Mouse (Mus musculus): ENCODE results near the gene Rad9b. TPM values are rescaled to one million over a fixed set of nuclear protein-coding genes. Genes with fewer than 3 reads are reported as not detected.

Rad9b gene
- polyA plus RNA-seq, 1 experiment from 2014 or later = 10.9 TPM

GRCm38 (mm10) chr5:122391178-122391785, 37.2 kb upstream of the Rad9b start:
- no peak for ATAC-seq (ENCODE audit: insufficient number of reproducible peaks, low FRiP score, low TSS enrichment, low read depth)
- peak overlapping the region; percentile 65; the same call in 1 of the 2 replicates for H3K4me2 ChIP-seq

GRCm38 (mm10) chr5:122390671-122391070, 36.6 kb upstream of the Rad9b start:
- H3K36me3 ChIP-seq = 0 out of 2 replicates have a peak, but pooled peaks cover 6% of the 10 kb centered on the region
- H3K4me3 ChIP-seq = no peak overlapping the region
- H3K9ac ChIP-seq = no peak overlapping the region
- no peaks in the 10 kb centered on the region for H3K27me3 ChIP-seq
- H3K27ac ChIP-seq = no peak overlapping the region
- no peak overlapping the region for H3K4me2 ChIP-seq
- H3K4me1 ChIP-seq = peaks cover 14% of the 10 kb centered on the region
- no peaks in the 10 kb centered on the region for H3K9me3 ChIP-seq
- ATAC-seq (ENCODE audit: insufficient number of reproducible peaks, low FRiP score, low TSS enrichment, low read depth) = no peak

More at GRCm38 (mm10) chr5:122391178-122391785, 37.2 kb upstream of the Rad9b start:
- no peak overlapping the region for H3K27ac ChIP-seq
- H3K4me1 ChIP-seq = peaks cover 14% of the 10 kb centered on the region
- 0 out of 2 replicates have a peak, but pooled peaks cover 6% of the 10 kb centered on the region for H3K36me3 ChIP-seq
- no peaks in the 10 kb centered on the region for H3K9me3 ChIP-seq
- H3K4me3 ChIP-seq = peak overlapping the region; percentile 85
- 52% methylated on average over 16 of the region's 16 CpGs for WGBS
- H3K27me3 ChIP-seq = no peaks in the 10 kb centered on the region
- H3K9ac ChIP-seq = peak overlapping the region; percentile 69; the same call in 1 of the 2 replicates

DNA sequence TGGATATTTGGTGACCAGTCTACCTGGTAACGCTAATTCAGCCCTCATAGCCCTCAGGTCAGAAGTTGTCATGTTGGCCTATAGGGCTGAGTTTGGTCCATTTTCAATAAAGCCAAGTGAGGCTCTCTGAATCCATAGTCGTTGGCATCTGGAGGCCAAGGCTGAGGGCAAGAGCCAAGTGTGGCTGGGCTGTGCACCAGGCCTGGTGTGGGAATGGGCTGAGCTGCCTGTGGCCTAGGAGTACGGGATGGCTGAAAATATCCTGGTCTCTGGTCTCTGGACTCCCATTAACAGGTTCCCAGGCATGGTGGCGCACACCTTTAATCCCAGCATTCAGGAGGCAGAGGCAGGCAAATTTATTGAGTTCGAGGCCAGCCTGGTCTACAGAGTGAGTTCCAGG, 36.0 kb upstream of the Rad9b start:
- no peak overlapping the region for H3K4me3 ChIP-seq
- H3K4me1 ChIP-seq = peaks cover 14% of the 10 kb centered on the region
- H3K27ac ChIP-seq = no peak overlapping the region
- no peak overlapping the region for H3K9ac ChIP-seq
- no peak for ATAC-seq (ENCODE audit: insufficient number of reproducible peaks, low FRiP score, low TSS enrichment, low read depth)
- no peaks in the 10 kb centered on the region for H3K27me3 ChIP-seq
- no peaks in the 10 kb centered on the region for H3K9me3 ChIP-seq
- H3K4me2 ChIP-seq = no peak overlapping the region
- WGBS = 86% methylated on average over 5 of the region's 5 CpGs
- 0 out of 2 replicates have a peak, but pooled peaks cover 2% of the 10 kb centered on the region for H3K36me3 ChIP-seq

DNA sequence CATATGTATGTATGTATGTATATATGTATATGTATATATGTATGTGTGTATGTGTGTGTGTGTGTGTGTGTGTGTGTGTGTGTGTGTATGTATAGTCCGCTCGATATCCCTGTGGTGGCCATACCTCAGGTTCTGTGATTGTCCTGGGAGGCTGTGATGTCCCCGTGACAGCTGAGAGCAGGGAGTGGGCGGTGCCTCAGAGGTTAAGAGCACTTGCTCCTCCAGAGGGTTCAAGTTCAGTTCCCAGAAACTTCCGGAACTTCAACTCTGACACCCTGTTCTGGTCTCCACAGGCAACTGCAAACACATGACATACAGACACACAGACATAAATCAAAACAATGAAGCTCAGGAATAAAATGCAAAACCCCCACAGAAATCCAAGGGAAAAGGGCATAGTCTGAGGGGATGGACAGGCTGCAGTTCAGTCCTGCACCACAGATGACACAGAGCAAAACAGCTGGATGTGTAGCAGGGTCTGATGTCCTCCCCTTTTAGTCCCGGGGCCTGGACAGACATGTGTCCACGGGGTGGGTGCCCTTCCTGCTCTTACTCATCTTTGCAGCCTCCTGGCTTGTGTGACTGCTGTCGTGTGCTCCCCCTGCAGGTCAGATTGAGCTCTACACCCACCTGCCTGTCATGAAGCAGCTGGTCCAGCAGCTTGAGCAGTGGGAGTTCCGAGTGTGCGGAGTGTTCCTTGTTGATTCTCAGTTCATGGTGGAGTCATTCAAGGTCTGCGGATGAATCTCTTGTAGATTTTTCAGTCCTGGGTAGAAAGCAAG, 25.5 kb upstream of the Rad9b start:
- no peak for ATAC-seq (ENCODE audit: insufficient number of reproducible peaks, low FRiP score, low TSS enrichment, low read depth)
- peaks cover 56% of the 10 kb centered on the region for H3K36me3 ChIP-seq
- H3K4me2 ChIP-seq = no peak overlapping the region
- WGBS = 59% methylated on average over 11 of the region's 11 CpGs
- H3K9ac ChIP-seq = no peak overlapping the region
- no peaks in the 10 kb centered on the region for H3K9me3 ChIP-seq
- H3K27me3 ChIP-seq = no peaks in the 10 kb centered on the region
- no peak overlapping the region for H3K27ac ChIP-seq
- no peak overlapping the region for H3K4me3 ChIP-seq
- no peaks in the 10 kb centered on the region for H3K4me1 ChIP-seq

DNA sequence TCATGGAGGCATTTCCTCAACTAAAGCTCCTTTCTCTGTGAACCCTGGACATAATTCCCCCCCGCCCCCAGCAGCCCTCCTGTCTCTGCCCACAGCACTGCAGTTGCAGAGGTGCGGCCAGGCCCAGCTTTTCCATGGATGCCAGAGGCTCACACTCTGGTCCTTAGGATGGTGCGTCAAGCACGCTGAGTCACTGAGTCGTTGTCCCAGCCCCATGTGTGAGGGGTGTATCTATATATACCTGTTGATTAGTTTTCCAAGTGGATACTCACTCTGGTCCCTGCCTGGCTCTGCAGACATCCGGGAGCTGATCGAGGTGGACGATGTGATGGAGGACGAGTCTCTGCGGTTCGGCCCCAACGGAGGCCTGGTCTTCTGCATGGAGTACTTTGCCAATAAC, 24.1 kb upstream of the Rad9b start:
- no peak overlapping the region for H3K9ac ChIP-seq
- H3K27me3 ChIP-seq = no peaks in the 10 kb centered on the region
- no peak overlapping the region for H3K4me3 ChIP-seq
- H3K4me1 ChIP-seq = peaks cover 4% of the 10 kb centered on the region
- H3K27ac ChIP-seq = no peak overlapping the region
- ATAC-seq (ENCODE audit: insufficient number of reproducible peaks, low FRiP score, low TSS enrichment, low read depth) = no peak
- H3K4me2 ChIP-seq = no peak overlapping the region
- peaks cover 58% of the 10 kb centered on the region for H3K36me3 ChIP-seq
- H3K9me3 ChIP-seq = no peaks in the 10 kb centered on the region
- WGBS = 93% methylated on average over 12 of the region's 12 CpGs

GRCm38 (mm10) chr5:122377101-122377833, 23.2 kb upstream of the Rad9b start:
- Histone ChIP-seq H3K4me2 (no peak overlapping the region), H3K9me3 (no peaks in the 10 kb centered on the region), H3K9ac (no peak overlapping the region), H3K27ac (no peak overlapping the region), H3K4me1 (peaks cover 9% of the 10 kb centered on the region), H3K4me3 (no peak overlapping the region), H3K36me3 (peaks cover 53% of the 10 kb centered on the region), H3K27me3 (no peaks in the 10 kb centered on the region)
- ATAC-seq (ENCODE audit: insufficient number of reproducible peaks, low FRiP score, low TSS enrichment, low read depth) = no peak
- WGBS = 86% methylated on average over 4 of the region's 4 CpGs

- no peak for ATAC-seq (ENCODE audit: insufficient number of reproducible peaks, low FRiP score, low TSS enrichment, low read depth)
- H3K9me3 ChIP-seq = no peaks in the 10 kb centered on the region
- peak overlapping the region; percentile 95 for H3K27ac ChIP-seq
- 5% methylated on average over 5 of the region's 5 CpGs for WGBS
- peak overlapping the region; percentile 72 for H3K4me3 ChIP-seq
- H3K27me3 ChIP-seq = no peaks in the 10 kb centered on the region
- H3K9ac ChIP-seq = peak overlapping the region; percentile 77
- H3K4me1 ChIP-seq = peaks cover 19% of the 10 kb centered on the region
- peak overlapping the region; percentile 61 for H3K4me2 ChIP-seq
- peaks cover 34% of the 10 kb centered on the region for H3K36me3 ChIP-seq
Observed at GRCm38 (mm10) chr5:122372878-122373277, 18.8 kb upstream of the Rad9b start.

GRCm38 (mm10) chr5:122372192-122372769, 18.2 kb upstream of the Rad9b start, which contains the start of gene Fam216a:
TSS of gene Fam216a (minus strand) at chr5:122372364.
- whole genome bisulfite sequencing = under 1% methylated on average over 53 of the region's 53 CpGs
- H3K36me3 ChIP-seq = peaks cover 40% of the 10 kb centered on the region

GRCm38 (mm10) chr5:122371591-122372191, 17.7 kb upstream of the Rad9b start, which contains the start of gene Gpn3:
TSS of gene Gpn3 (plus strand) at chr5:122371876.
- ATAC-seq (ENCODE audit: insufficient number of reproducible peaks, low FRiP score, low TSS enrichment, low read depth) = peak; percentile 50
- Histone ChIP-seq H3K27ac (peak within 1 kb of the TSS; percentile 95), H3K4me1 (peaks cover 19% of the 10 kb centered on the region), H3K9ac (peak within 1 kb of the TSS; percentile 77), H3K9me3 (no peaks in the 10 kb centered on the region), H3K4me3 (peak within 1 kb of the TSS; percentile 72), H3K27me3 (no peaks in the 10 kb centered on the region), H3K4me2 (peak within 1 kb of the TSS; percentile 61), H3K36me3 (peaks cover 41% of the 10 kb centered on the region)
- under 1% methylated on average over 22 of the region's 46 CpGs for WGBS

More at GRCm38 (mm10) chr5:122372192-122372769, 18.2 kb upstream of the Rad9b start, which contains the start of gene Fam216a:
- peak within 1 kb of the TSS; percentile 72 for H3K4me3 ChIP-seq
- no peaks in the 10 kb centered on the region for H3K27me3 ChIP-seq
- H3K4me1 ChIP-seq = peaks cover 19% of the 10 kb centered on the region
- peak within 1 kb of the TSS; percentile 61 for H3K4me2 ChIP-seq
- H3K9me3 ChIP-seq = no peaks in the 10 kb centered on the region
- peak; percentile 94 for ATAC-seq (ENCODE audit: insufficient number of reproducible peaks, low FRiP score, low TSS enrichment, low read depth)
- H3K9ac ChIP-seq = peak within 1 kb of the TSS; percentile 77
- peak within 1 kb of the TSS; percentile 95 for H3K27ac ChIP-seq

- H3K4me1 ChIP-seq = peaks cover 7% of the 10 kb centered on the region
- peaks cover 8% of the 10 kb centered on the region; the same call in 1 of the 2 replicates for H3K36me3 ChIP-seq
- H3K4me3 ChIP-seq = peak overlapping the region; percentile 95
- peak overlapping the region; percentile 60 for H3K4me2 ChIP-seq
- no peaks in the 10 kb centered on the region for H3K9me3 ChIP-seq
- peak overlapping the region; percentile 74 for H3K9ac ChIP-seq
- ATAC-seq (ENCODE audit: insufficient number of reproducible peaks, low FRiP score, low TSS enrichment, low read depth) = no peak; the same call in 1 of the 2 replicates
- H3K27ac ChIP-seq = peak overlapping the region; percentile 77
- H3K27me3 ChIP-seq = no peaks in the 10 kb centered on the region
- WGBS = 0% methylated on average over 56 of the region's 57 CpGs
Observed at GRCm38 (mm10) chr5:122354492-122355067, 547 bp upstream of the Rad9b start.

GRCm38 (mm10) chr5:122345777-122346176, 8.3 kb downstream of the Rad9b start:
- WGBS = 76% methylated on average over 4 of the region's 4 CpGs
- H3K36me3 ChIP-seq = no peaks in the 10 kb centered on the region
- H3K9me3 ChIP-seq = no peaks in the 10 kb centered on the region
- no peak overlapping the region for H3K27ac ChIP-seq
- H3K4me1 ChIP-seq = no peaks in the 10 kb centered on the region
- no peak overlapping the region for H3K4me2 ChIP-seq
- no peaks in the 10 kb centered on the region for H3K27me3 ChIP-seq
- no peak overlapping the region for H3K4me3 ChIP-seq
- H3K9ac ChIP-seq = no peak overlapping the region
- ATAC-seq (ENCODE audit: insufficient number of reproducible peaks, low FRiP score, low TSS enrichment, low read depth) = no peak
